Mouse (Mus musculus) brain, embryonic 14.5 days (tissue): ENCODE measurements at regions not wholly inside any gene's neighbourhood (a gene's known extent, or its start where the extent isn't known, plus 50 kb on each side); places are given as distances from the start of the nearest gene placed in this dataset.

ENCODE experiments used
- CTCF ChIP-seq: fragments of 200-500 bp; IDR thresholded peaks from 2 replicates; pipeline ENCODE4 v1.5.1; 2012; ENCODE audit warnings: inconsistent platforms, mild to moderate bottlenecking, moderate library complexity, borderline replicate concordance; ENCODE audit not compliant: insufficient read depth, insufficient read length; ENCODE audit errors: extremely low read depth
- POLR2A ChIP-seq: fragments of 200-500 bp; IDR thresholded peaks from 2 replicates; pipeline ENCODE4 v1.6.1; 2012; ENCODE audit warnings: mild to moderate bottlenecking, inconsistent platforms, borderline replicate concordance; ENCODE audit not compliant: poor library complexity, insufficient read depth, insufficient read length, severe bottlenecking; ENCODE audit errors: extremely low read depth

GRCm38 (mm10) chr2:78280219-78280915 lies 334.2 kb upstream of the Cwc22 start:
- TF ChIP-seq POLR2A (no peak), CTCF (no peak)
